Mouse (Mus musculus): ENCODE measurements at regions not wholly inside any gene's neighbourhood (a gene's known extent, or its start where the extent isn't known, plus 50 kb on each side); places are given as distances from the start of the nearest gene placed in this dataset.

GRCm38 (mm10) chr3:139978172-139978571 lies 772.7 kb downstream of the Stpg2 start:
- Histone ChIP-seq H3K4me3 (no peak overlapping the region), H3K27ac (replicated peaks) (no peak overlapping the region), H3K9ac (no peak overlapping the region), H3K9me3 (peaks cover 9% of the 10 kb centered on the region), H3K36me3 (no peaks in the 10 kb centered on the region), H3K27me3 (replicated peaks) (no peaks in the 10 kb centered on the region), H3K4me1 (no peaks in the 10 kb centered on the region), H3K4me2 (no peak overlapping the region)
- 79% methylated on average over 1 of the region's 1 CpGs for WGBS
- ATAC-seq (ENCODE audit: extremely low read depth, insufficient number of reproducible peaks, low FRiP score, low TSS enrichment), result no peak

- ATAC-seq (ENCODE audit: extremely low read depth, insufficient number of reproducible peaks, low FRiP score, low TSS enrichment), result no peak
- no peaks in the 10 kb centered on the region for H3K36me3 ChIP-seq
- WGBS, result 73% methylated on average over 4 of the region's 4 CpGs
- no peak overlapping the region for H3K4me3 ChIP-seq
- H3K27ac ChIP-seq (replicated peaks), result no peak overlapping the region
- no peak overlapping the region for H3K4me2 ChIP-seq
- no peaks in the 10 kb centered on the region for H3K9me3 ChIP-seq
- no peak overlapping the region for H3K9ac ChIP-seq
- H3K27me3 ChIP-seq (replicated peaks), result no peaks in the 10 kb centered on the region
- H3K4me1 ChIP-seq, result no peaks in the 10 kb centered on the region
These were observed 780.5 kb downstream of the Stpg2 start for GRCm38 (mm10) chr3:139985830-139986481.

GRCm38 (mm10) chr3:139988938-139989337 lies 783.4 kb downstream of the Stpg2 start:
- Histone ChIP-seq H3K4me3 (no peak overlapping the region), H3K9me3 (no peaks in the 10 kb centered on the region), H3K36me3 (no peaks in the 10 kb centered on the region), H3K9ac (no peak overlapping the region), H3K27ac (replicated peaks) (no peak overlapping the region), H3K4me1 (no peaks in the 10 kb centered on the region), H3K27me3 (replicated peaks) (no peaks in the 10 kb centered on the region), H3K4me2 (no peak overlapping the region)
- 51% methylated on average over 1 of the region's 1 CpGs for WGBS
- ATAC-seq (ENCODE audit: extremely low read depth, insufficient number of reproducible peaks, low FRiP score, low TSS enrichment), result no peak

- Histone ChIP-seq H3K27me3 (replicated peaks) (no peaks in the 10 kb centered on the region), H3K36me3 (no peaks in the 10 kb centered on the region), H3K9me3 (no peaks in the 10 kb centered on the region), H3K4me2 (no peak overlapping the region), H3K4me3 (no peak overlapping the region), H3K9ac (no peak overlapping the region), H3K4me1 (no peaks in the 10 kb centered on the region), H3K27ac (replicated peaks) (no peak overlapping the region)
- ATAC-seq (ENCODE audit: extremely low read depth, insufficient number of reproducible peaks, low FRiP score, low TSS enrichment), result no peak
These were observed 783.9 kb downstream of the Stpg2 start for GRCm38 (mm10) chr3:139989380-139989779.

- 65% methylated on average over 2 of the region's 2 CpGs for WGBS
- ATAC-seq (ENCODE audit: extremely low read depth, insufficient number of reproducible peaks, low FRiP score, low TSS enrichment), result no peak
These were observed 807.0 kb downstream of the Stpg2 start for GRCm38 (mm10) chr3:140012522-140012921.

GRCm38 (mm10) chr3:140034101-140034500 lies 828.6 kb downstream of the Stpg2 start:
- 68% methylated on average over 3 of the region's 3 CpGs for WGBS
- Histone ChIP-seq H3K9ac (no peak overlapping the region), H3K4me2 (no peak overlapping the region), H3K36me3 (no peaks in the 10 kb centered on the region), H3K27ac (replicated peaks) (no peak overlapping the region), H3K9me3 (no peaks in the 10 kb centered on the region), H3K4me1 (no peaks in the 10 kb centered on the region), H3K4me3 (no peak overlapping the region), H3K27me3 (replicated peaks) (no peaks in the 10 kb centered on the region)
- ATAC-seq (ENCODE audit: extremely low read depth, insufficient number of reproducible peaks, low FRiP score, low TSS enrichment), result no peak

More at GRCm38 (mm10) chr3:140012522-140012921, 807.0 kb downstream of the Stpg2 start:
- Histone ChIP-seq H3K9me3 (no peaks in the 10 kb centered on the region), H3K4me3 (no peak overlapping the region), H3K27ac (replicated peaks) (no peak overlapping the region), H3K4me1 (no peaks in the 10 kb centered on the region), H3K4me2 (no peak overlapping the region), H3K36me3 (no peaks in the 10 kb centered on the region), H3K27me3 (replicated peaks) (no peaks in the 10 kb centered on the region), H3K9ac (no peak overlapping the region)

GRCm38 (mm10) chr3:140035142-140035541 lies 829.6 kb downstream of the Stpg2 start:
- no peaks in the 10 kb centered on the region for H3K9me3 ChIP-seq
- 67% methylated on average over 2 of the region's 2 CpGs for WGBS
- no peak overlapping the region for H3K27ac ChIP-seq (replicated peaks)
- no peak for ATAC-seq (ENCODE audit: extremely low read depth, insufficient number of reproducible peaks, low FRiP score, low TSS enrichment)
- H3K4me2 ChIP-seq, result no peak overlapping the region
- no peaks in the 10 kb centered on the region for H3K4me1 ChIP-seq
- no peak overlapping the region for H3K4me3 ChIP-seq
- no peak overlapping the region for H3K9ac ChIP-seq
- H3K27me3 ChIP-seq (replicated peaks), result no peaks in the 10 kb centered on the region
- no peaks in the 10 kb centered on the region for H3K36me3 ChIP-seq

GRCm38 (mm10) chr3:140044898-140045297 lies 839.4 kb downstream of the Stpg2 start:
- Histone ChIP-seq H3K27ac (replicated peaks) (no peak overlapping the region), H3K4me1 (no peaks in the 10 kb centered on the region), H3K9ac (no peak overlapping the region), H3K27me3 (replicated peaks) (no peaks in the 10 kb centered on the region), H3K4me2 (no peak overlapping the region), H3K36me3 (no peaks in the 10 kb centered on the region), H3K4me3 (no peak overlapping the region), H3K9me3 (no peaks in the 10 kb centered on the region)
- no peak for ATAC-seq (ENCODE audit: extremely low read depth, insufficient number of reproducible peaks, low FRiP score, low TSS enrichment)

GRCm38 (mm10) chr3:140054634-140055033 lies 849.1 kb downstream of the Stpg2 start:
- no peaks in the 10 kb centered on the region for H3K4me1 ChIP-seq
- WGBS, result 48% methylated on average over 1 of the region's 1 CpGs
- no peak for ATAC-seq (ENCODE audit: extremely low read depth, insufficient number of reproducible peaks, low FRiP score, low TSS enrichment)
- no peaks in the 10 kb centered on the region for H3K27me3 ChIP-seq (replicated peaks)
- no peaks in the 10 kb centered on the region for H3K9me3 ChIP-seq
- H3K4me2 ChIP-seq, result no peak overlapping the region
- no peak overlapping the region for H3K9ac ChIP-seq
- no peak overlapping the region for H3K27ac ChIP-seq (replicated peaks)
- no peaks in the 10 kb centered on the region for H3K36me3 ChIP-seq
- H3K4me3 ChIP-seq, result no peak overlapping the region

GRCm38 (mm10) chr3:140057962-140058631 lies 852.6 kb downstream of the Stpg2 start:
- no peak overlapping the region for H3K9ac ChIP-seq
- no peaks in the 10 kb centered on the region for H3K27me3 ChIP-seq (replicated peaks)
- WGBS, result 70% methylated on average over 3 of the region's 3 CpGs
- ATAC-seq (ENCODE audit: extremely low read depth, insufficient number of reproducible peaks, low FRiP score, low TSS enrichment), result no peak
- H3K4me2 ChIP-seq, result no peak overlapping the region
- no peaks in the 10 kb centered on the region for H3K9me3 ChIP-seq
- H3K27ac ChIP-seq (replicated peaks), result no peak overlapping the region
- H3K4me3 ChIP-seq, result no peak overlapping the region
- H3K4me1 ChIP-seq, result no peaks in the 10 kb centered on the region
- H3K36me3 ChIP-seq, result no peaks in the 10 kb centered on the region

- Histone ChIP-seq H3K36me3 (no peaks in the 10 kb centered on the region), H3K4me2 (no peak overlapping the region), H3K9me3 (no peaks in the 10 kb centered on the region), H3K27me3 (replicated peaks) (no peaks in the 10 kb centered on the region), H3K4me1 (no peaks in the 10 kb centered on the region), H3K4me3 (no peak overlapping the region), H3K9ac (no peak overlapping the region), H3K27ac (replicated peaks) (no peak overlapping the region)
- no peak for ATAC-seq (ENCODE audit: extremely low read depth, insufficient number of reproducible peaks, low FRiP score, low TSS enrichment)
- WGBS, result 68% methylated on average over 3 of the region's 3 CpGs
These were observed 853.6 kb downstream of the Stpg2 start for GRCm38 (mm10) chr3:140059102-140059501.

- Histone ChIP-seq H3K4me1 (no peaks in the 10 kb centered on the region), H3K4me3 (no peak overlapping the region), H3K27me3 (replicated peaks) (no peaks in the 10 kb centered on the region), H3K9me3 (no peaks in the 10 kb centered on the region), H3K9ac (no peak overlapping the region), H3K36me3 (no peaks in the 10 kb centered on the region), H3K27ac (replicated peaks) (no peak overlapping the region), H3K4me2 (no peak overlapping the region)
- 72% methylated on average over 4 of the region's 4 CpGs for WGBS
- ATAC-seq (ENCODE audit: extremely low read depth, insufficient number of reproducible peaks, low FRiP score, low TSS enrichment), result no peak
These were observed 854.1 kb downstream of the Stpg2 start for GRCm38 (mm10) chr3:140059522-140060110.
